In genomic region chr3:119995781-119996180, GRCm38 (mm10) we compare ENCODE assay signal across 8 mouse cellular contexts.
DNase-seq lines count a peak whose midpoint lies in the region; ATAC-seq and TF ChIP-seq lines count a peak whose summit lies in the region.

No protein-coding gene starts in this region.

- no peaks in the 10 kb centered on the region for H3K4me1 ChIP-seq in lung, adult 2 months (ENCODE audit: control insufficient read depth, insufficient read depth, low read length)

- no peak overlapping the region for H3K27ac ChIP-seq in left cerebral cortex, adult 2 months

- intact Hi-C loops in left cerebral cortex, adult 2 months (cut with DNase I): loop anchor here (10.0 kb wide), 1 partner anchor 1571 kb away; no protein-coding TSS in a partner anchor

- 64% methylated on average over 4 of the region's 4 CpGs for WGBS in lung, adult 2 months

- DNase-seq in adrenal gland, adult 2 months: peak; percentile 13
- no peak for DNase-seq in adrenal gland, postnatal 4 days (ENCODE audit: low spot score in 2 of 2)
- peak; percentile 22 to 32 for DNase-seq in lung, adult 18-20 months
- DNase-seq in lung, adult 2 months: no peak
- DNase-seq in heart, adult 8-10 months (ENCODE audit: low spot score): peak; percentile 7
- DNase-seq in left cerebral cortex, adult 2 months (ENCODE audit: extremely low spot score in 1 of 2, low spot score in 2 of 2): peak; percentile 11 to 27
- DNase-seq in right cerebral cortex, postnatal 14 days: peak; percentile 45

- no peak for TF ChIP-seq CTCF in lung, adult 2 months (IDR thresholded peaks at IDR 0.05; ENCODE audit: insufficient read depth, low read length)
- TF ChIP-seq CTCF in left cerebral cortex, adult 2 months (IDR thresholded peaks at IDR 0.05): no peak

- ATAC-seq in CD4-positive, CD25-positive, alpha-beta regulatory T cell, adult 4 months: no peak

- no peak overlapping the region for H3K4me3 ChIP-seq in lung, adult 2 months (replicated peaks; ENCODE audit: extremely low read depth, low read depth, low read length)
- no peak overlapping the region for H3K4me3 ChIP-seq in left cerebral cortex, adult 2 months

- TF ChIP-seq POLR2A in lung, adult 2 months (IDR thresholded peaks at IDR 0.05; ENCODE audit: borderline replicate concordance, extremely low read depth, low read depth, low read length): no peak

Comparison
In these comparisons a context has a peak if more than half of its experiments do, and no peak if none do; other contexts are left out.
1. DNase-seq: peak in adrenal gland, adult 2 months (single experiment), lung, adult 18-20 months (2 of 2), heart, adult 8-10 months (single experiment), left cerebral cortex, adult 2 months (2 of 2) and right cerebral cortex, postnatal 14 days (single experiment); none in adrenal gland, postnatal 4 days (0 of 2) and lung, adult 2 months (single experiment).